Mouse (Mus musculus) liver, embryonic 14.5 days (tissue): ENCODE measurements at regions not wholly inside any gene's neighbourhood (a gene's known extent, or its start where the extent isn't known, plus 50 kb on each side); places are given as distances from the start of the nearest gene placed in this dataset.

Experiments
- CTCF ChIP-seq: IDR thresholded peaks from 2 replicates; pipeline ENCODE4 v1.5.1; 2016; ENCODE audit warnings: antibody characterized with exemption, low read depth, control low read depth
- EP300 ChIP-seq: IDR thresholded peaks from 2 replicates; pipeline ENCODE4 v1.6.1; 2016; ENCODE audit warnings: antibody characterized with exemption, low read depth

GRCm38 (mm10) chr4:124302950-124303349 lies 307.7 kb downstream of the 3100002H09Rik start:
- TF ChIP-seq CTCF: no peak
- no peak for TF ChIP-seq EP300
